Mouse (Mus musculus) forebrain, embryonic 16.5 days (tissue): ENCODE measurements at regions not wholly inside any gene's neighbourhood (a gene's known extent, or its start where the extent isn't known, plus 50 kb on each side); places are given as distances from the start of the nearest gene placed in this dataset.
A peak's percentile ranks its signal among the peaks of the same experiment; 100 is the strongest.
"Not testable (repeated sequence)": the region's sequence is repeated elsewhere in the genome, so short reads cannot be mapped to it uniquely, and the experiment has no call there.

Source experiments
- ATAC-seq: fragments of 200-750 bp; cut with Nextera tagmentation; 2 replicates; pipeline ENCODE4 v1.8.0; 2017; ENCODE audit warnings: mild to moderate bottlenecking, moderate library complexity
- H3K27ac ChIP-seq: fragments of 300-500 bp; sonication (generic); 2 replicates; pipeline ENCODE4 v1.5.1; 2014; ENCODE audit warnings: low read length, control low read depth
- H3K27me3 ChIP-seq: fragments of 300-500 bp; sonication (generic); replicated peaks from 2 replicates; pipeline ENCODE4 v1.6.1; 2014; ENCODE audit warnings: low read length; ENCODE audit not compliant: control insufficient read depth, insufficient read depth
- H3K36me3 ChIP-seq: fragments of 300-500 bp; sonication (generic); 2 replicates; pipeline ENCODE4 v1.6.1; 2014; ENCODE audit not compliant: control insufficient read depth, insufficient read depth
- H3K4me1 ChIP-seq: fragments of 300-500 bp; sonication (generic); replicated peaks from 2 replicates; pipeline ENCODE4 v1.6.1; 2014; ENCODE audit warnings: low read length; ENCODE audit not compliant: control insufficient read depth, insufficient read depth
- H3K4me2 ChIP-seq: fragments of 300-500 bp; sonication (generic); 2 replicates; pipeline ENCODE4 v1.6.1; 2014; ENCODE audit warnings: mild to moderate bottlenecking, low read length, control low read depth
- H3K4me3 ChIP-seq: fragments of 300-500 bp; sonication (generic); replicated peaks from 2 replicates; pipeline ENCODE4 v1.5.1; 2014; ENCODE audit warnings: mild to moderate bottlenecking, low read length, control low read depth
- H3K9ac ChIP-seq: fragments of 300-500 bp; sonication (generic); replicated peaks from 2 replicates; pipeline ENCODE4 v1.6.1; 2014; ENCODE audit warnings: low read depth, low read length, control low read depth
- H3K9me3 ChIP-seq: fragments of 300-500 bp; sonication (generic); 2 replicates; pipeline ENCODE4 v1.6.1; 2016; ENCODE audit warnings: low read length; ENCODE audit not compliant: control insufficient read depth
- WGBS: fragments of 180-500 bp; shearing (Covaris S2); extraction: QIAGEN DNeasy Blood & Tissue Kit; methylation state at CpG from one replicate; pipeline ENCODE4 v1.1.7; 2014; 5-methylcytosine and 5-hydroxymethylcytosine counted together

DNA sequence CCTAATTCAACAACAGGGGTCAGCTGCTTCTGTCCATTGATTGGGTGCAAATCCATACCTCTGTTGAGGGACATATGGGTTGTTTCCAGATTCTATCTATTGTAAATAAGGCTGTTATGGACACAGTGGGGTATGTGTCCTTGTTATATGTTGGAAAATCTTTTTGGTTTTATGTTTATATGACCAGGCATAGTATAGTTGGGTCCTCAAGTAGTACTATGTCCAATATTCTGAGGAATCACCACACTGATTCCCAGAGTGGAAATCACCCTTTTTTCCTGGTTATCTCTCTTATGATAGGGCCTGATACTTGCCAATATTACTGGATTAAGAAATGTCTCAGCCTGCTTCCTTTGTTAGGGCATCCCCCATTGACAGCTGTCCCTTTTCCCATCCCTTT is 1471.0 kb downstream of the Kcnt2 start:
- peak; percentile 18; the same call in 1 of the 2 replicates for ATAC-seq
- Histone ChIP-seq H3K4me3 (no peak overlapping the region), H3K4me2 (no peak overlapping the region), H3K27me3 (no peaks in the 10 kb centered on the region), H3K9ac (no peak overlapping the region), H3K36me3 (no peaks in the 10 kb centered on the region), H3K27ac (no peak overlapping the region), H3K4me1 (0 out of 2 replicates have a peak, but pooled peaks cover 3% of the 10 kb centered on the region), H3K9me3 (no peaks in the 10 kb centered on the region)

DNA sequence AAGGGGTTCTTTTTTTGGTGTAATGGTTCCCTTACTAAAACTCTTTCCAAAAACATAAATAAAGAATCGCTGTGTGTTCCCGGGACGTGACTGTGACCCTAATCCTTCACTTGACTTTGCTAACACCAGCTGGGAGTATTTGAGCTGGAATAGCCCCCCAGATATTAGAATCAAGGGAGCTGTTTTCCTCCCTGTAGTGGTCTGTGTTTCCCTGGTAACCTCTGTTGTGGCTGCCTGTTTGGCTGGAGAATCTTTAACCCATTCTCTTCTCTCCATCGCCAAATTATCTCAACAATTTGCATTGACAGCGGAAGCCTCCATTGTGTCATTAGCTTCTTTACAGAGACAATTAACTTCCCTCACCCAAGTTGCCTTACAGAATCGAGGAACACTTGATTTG is 1471.6 kb downstream of the Kcnt2 start:
- Histone ChIP-seq H3K27ac (no peak overlapping the region), H3K4me3 (no peak overlapping the region), H3K36me3 (no peaks in the 10 kb centered on the region), H3K9ac (no peak overlapping the region), H3K27me3 (no peaks in the 10 kb centered on the region), H3K4me2 (no peak overlapping the region), H3K4me1 (0 out of 2 replicates have a peak, but pooled peaks cover 3% of the 10 kb centered on the region), H3K9me3 (no peaks in the 10 kb centered on the region)
- ATAC-seq, result peak; percentile 77
- WGBS, result 14% methylated on average over 6 of the region's 6 CpGs

DNA sequence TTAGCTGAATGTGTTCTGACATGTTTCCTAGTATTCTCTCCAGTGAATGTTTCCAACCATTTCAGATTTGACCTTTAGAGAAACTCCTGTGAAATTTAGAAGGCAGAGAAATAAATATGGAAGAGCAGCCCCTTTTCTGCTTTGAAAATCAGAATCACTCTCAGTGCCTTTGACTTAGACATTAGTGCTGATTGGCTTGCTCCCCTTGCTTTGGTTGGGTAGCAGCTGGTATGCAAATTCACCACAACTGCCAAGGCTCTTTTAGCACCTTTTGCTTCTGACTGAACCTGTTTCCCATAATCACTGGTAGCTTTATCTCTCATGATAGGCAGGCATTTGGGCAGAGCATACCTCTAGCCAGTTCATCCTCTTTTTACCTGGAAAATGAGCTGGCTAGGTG is 1495.3 kb downstream of the Kcnt2 start:
- no peaks in the 10 kb centered on the region for H3K4me1 ChIP-seq
- no peak overlapping the region for H3K4me3 ChIP-seq
- ATAC-seq, result peak; percentile 61; the same call in 1 of the 2 replicates
- H3K4me2 ChIP-seq, result no peak overlapping the region
- no peaks in the 10 kb centered on the region for H3K9me3 ChIP-seq
- H3K27me3 ChIP-seq, result no peaks in the 10 kb centered on the region
- H3K27ac ChIP-seq, result no peak overlapping the region
- H3K36me3 ChIP-seq, result no peaks in the 10 kb centered on the region
- no peak overlapping the region for H3K9ac ChIP-seq

DNA sequence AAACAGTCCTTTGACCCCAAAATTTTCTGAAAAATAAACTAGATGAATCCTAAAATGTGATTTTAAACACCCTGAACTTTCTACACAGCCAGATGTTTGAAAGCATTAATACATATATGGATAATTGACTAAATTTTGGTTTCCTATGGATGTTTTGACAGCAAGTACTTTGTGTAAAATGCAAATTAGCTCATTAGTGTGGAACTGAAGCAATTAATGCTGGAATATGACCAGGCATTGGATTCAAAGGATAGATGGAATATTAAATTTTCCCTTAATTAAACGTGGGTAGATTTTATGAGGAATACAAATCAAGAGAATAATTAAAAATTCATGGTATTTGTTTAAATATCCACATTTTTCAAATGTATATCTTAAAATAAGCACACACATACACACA is 1530.1 kb downstream of the Kcnt2 start:
- H3K27ac ChIP-seq, result no peak overlapping the region
- H3K4me1 ChIP-seq, result no peaks in the 10 kb centered on the region
- no peak for ATAC-seq
- H3K27me3 ChIP-seq, result no peaks in the 10 kb centered on the region
- no peaks in the 10 kb centered on the region for H3K9me3 ChIP-seq
- H3K36me3 ChIP-seq, result no peaks in the 10 kb centered on the region
- WGBS, result 22% methylated on average over 1 of the region's 1 CpGs
- H3K4me3 ChIP-seq, result no peak overlapping the region
- H3K9ac ChIP-seq, result no peak overlapping the region
- H3K4me2 ChIP-seq, result no peak overlapping the region

DNA sequence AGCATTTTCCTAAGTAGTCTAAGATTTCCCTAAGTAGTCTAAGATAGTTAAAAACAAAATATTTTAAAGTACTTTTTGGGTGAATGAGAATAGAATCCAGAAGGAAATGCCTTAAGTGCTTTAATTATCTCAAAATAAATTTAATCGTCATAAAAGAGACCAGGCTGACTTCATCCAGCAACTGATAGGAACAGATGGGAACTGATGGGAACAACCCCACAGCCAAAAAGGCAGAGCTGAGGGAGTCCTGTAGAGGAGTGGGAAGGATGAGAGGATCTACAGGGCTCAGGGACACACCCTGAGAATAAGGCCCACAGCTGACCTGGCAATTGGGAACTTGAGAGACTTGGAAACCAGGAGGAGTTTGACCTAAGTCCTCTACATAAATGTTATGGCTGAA is 1537.4 kb downstream of the Kcnt2 start:
- ATAC-seq, result no peak
- no peak overlapping the region for H3K27ac ChIP-seq
- H3K36me3 ChIP-seq, result no peaks in the 10 kb centered on the region
- no peaks in the 10 kb centered on the region for H3K4me1 ChIP-seq
- H3K4me3 ChIP-seq, result no peak overlapping the region
- H3K9me3 ChIP-seq, result no peaks in the 10 kb centered on the region
- WGBS, result 59% methylated on average over 1 of the region's 1 CpGs
- no peak overlapping the region for H3K9ac ChIP-seq
- H3K27me3 ChIP-seq, result no peaks in the 10 kb centered on the region
- no peak overlapping the region for H3K4me2 ChIP-seq

DNA sequence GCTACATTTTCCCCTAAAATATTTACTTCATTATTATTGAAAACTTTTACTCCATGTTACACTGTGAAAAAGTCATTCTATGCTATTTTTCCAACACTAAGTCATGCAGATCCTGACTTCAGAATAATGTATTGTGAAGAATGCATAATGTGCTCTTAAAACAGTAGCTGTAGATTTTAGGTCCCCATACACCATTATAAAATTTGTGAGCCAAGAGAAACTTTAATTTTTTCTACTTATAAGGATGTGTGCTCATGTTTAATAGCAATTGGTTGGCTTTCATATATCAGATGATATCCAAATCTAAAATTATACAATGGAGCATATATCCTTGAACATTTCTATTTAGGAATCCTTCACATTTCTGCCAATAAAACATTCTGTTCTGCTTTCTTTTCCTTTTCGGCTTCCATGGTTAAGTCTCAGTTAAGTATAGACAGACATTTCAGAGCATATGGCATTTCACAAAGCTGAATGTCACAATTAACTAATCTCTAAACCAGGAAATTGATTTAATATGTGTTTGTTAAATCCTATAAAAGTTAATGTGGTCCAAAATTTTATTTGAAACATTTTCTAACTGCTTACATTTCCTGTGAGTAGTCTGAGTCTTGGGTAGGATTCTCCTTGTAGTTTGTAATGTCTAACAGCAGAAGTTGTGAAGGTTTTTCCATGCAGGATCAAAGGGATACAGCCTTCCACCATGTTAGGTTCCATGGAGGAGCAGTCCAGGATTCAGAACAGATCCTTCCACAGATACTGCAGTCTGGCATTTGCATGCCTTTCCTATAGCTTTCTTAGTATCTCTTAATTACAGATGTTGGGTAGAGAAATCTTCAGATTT is 1567.6 kb downstream of the Kcnt2 start:
- ATAC-seq, result peak; percentile 66
- H3K9me3 ChIP-seq, result no peaks in the 10 kb centered on the region
- H3K4me2 ChIP-seq, result no peak overlapping the region
- no peak overlapping the region for H3K27ac ChIP-seq
- no peaks in the 10 kb centered on the region for H3K4me1 ChIP-seq
- no peak overlapping the region for H3K9ac ChIP-seq
- H3K36me3 ChIP-seq, result no peaks in the 10 kb centered on the region
- H3K4me3 ChIP-seq, result no peak overlapping the region
- H3K27me3 ChIP-seq, result no peaks in the 10 kb centered on the region
- WGBS, result 73% methylated on average over 1 of the region's 1 CpGs

DNA sequence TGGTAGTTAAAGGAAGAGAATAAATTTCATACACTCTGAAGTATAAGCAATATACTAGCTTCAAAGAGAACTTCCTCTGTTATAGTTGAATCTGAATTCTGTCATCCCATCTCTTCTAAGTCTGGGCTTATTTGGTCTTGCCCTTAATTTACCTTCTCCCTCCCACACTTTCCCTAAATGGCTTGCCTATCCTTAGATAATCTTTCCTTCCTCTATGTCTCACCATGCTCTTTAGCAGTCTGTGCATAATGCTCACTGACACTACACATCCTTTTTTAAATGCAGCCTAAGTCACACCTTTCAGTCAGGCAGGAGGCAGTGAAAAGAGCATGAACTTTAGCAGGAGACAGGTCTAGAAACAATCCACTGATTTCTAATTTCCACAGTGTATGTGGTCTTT is 1585.5 kb downstream of the Kcnt2 start:
- H3K4me3 ChIP-seq, result no peak overlapping the region
- H3K36me3 ChIP-seq, result no peaks in the 10 kb centered on the region
- H3K27ac ChIP-seq, result no peak overlapping the region
- H3K9me3 ChIP-seq, result no peaks in the 10 kb centered on the region
- no peaks in the 10 kb centered on the region for H3K27me3 ChIP-seq
- H3K4me1 ChIP-seq, result no peaks in the 10 kb centered on the region
- H3K4me2 ChIP-seq, result no peak overlapping the region
- no peak for ATAC-seq
- no peak overlapping the region for H3K9ac ChIP-seq

DNA sequence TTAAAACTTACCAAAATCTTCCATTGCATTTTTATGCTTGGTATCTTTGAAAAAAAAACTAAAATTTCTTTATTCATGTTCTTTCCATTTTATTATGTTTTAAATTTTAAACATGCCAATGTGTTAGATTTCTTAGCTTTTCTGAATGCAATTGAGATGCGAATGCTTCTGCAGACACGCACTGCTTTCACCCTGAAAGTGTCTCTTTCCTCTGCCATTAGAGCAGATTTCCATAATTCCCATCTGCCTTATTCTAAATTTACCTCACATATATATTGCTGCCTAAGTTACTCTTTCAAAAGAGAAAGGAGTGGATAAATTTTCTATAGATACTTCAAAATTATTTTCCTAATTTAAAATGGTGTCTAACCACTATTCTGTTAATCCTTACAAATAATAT is 1596.6 kb downstream of the Kcnt2 start:
- Histone ChIP-seq H3K27ac (no peak overlapping the region), H3K4me2 (no peak overlapping the region), H3K9ac (no peak overlapping the region), H3K4me1 (no peaks in the 10 kb centered on the region), H3K27me3 (no peaks in the 10 kb centered on the region), H3K36me3 (no peaks in the 10 kb centered on the region), H3K9me3 (no peaks in the 10 kb centered on the region), H3K4me3 (no peak overlapping the region)
- ATAC-seq, result peak; percentile 73; the same call in 1 of the 2 replicates
- 48% methylated on average over 2 of the region's 2 CpGs for WGBS

DNA sequence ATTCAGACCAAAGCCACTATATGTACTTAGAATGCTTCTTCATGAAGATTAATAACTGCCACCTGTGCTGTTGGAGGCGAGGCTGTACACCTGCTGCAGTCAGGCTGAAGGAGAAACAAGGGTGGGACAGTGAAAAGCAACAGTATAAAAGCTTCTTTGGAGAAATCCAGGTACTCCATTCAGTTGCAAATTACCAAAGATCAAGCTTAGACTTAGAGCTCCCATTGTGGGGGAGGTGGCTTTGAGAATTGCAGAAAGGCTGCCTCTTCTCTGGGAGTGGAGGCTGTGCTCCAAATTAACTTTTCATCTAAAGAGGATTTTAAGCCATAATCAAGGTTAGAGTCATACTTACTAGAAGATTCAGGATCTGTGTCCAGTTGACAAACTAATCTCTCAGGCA is 1607.9 kb downstream of the Kcnt2 start:
- H3K4me3 ChIP-seq, H3K27me3 ChIP-seq, H3K9me3 ChIP-seq, ATAC-seq, H3K27ac ChIP-seq, H3K9ac ChIP-seq, H3K36me3 ChIP-seq, H3K4me2 ChIP-seq, H3K4me1 ChIP-seq: not testable (repeated sequence)
- WGBS, result 79% methylated on average over 1 of the region's 1 CpGs

DNA sequence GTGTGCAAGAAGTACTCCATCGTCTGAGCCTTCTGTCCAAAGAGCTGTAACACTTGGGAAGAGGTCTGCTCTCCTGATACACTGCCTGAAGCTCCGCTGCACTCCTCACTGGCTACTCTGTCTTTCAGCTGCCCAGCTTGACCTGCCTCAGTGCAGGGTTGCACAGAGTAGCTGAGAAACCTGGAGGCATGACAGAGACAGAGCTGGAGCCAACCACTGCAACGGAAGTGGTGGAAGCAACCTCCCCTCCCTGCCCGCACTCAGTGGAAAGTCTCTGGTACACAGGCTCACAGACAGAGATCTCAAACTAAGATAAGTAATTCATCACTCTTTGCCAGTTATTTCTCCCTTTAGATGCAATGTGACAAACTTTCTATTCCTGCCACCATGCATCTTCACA is 1638.4 kb downstream of the Kcnt2 start:
- no peak overlapping the region for H3K4me3 ChIP-seq
- no peak overlapping the region for H3K27ac ChIP-seq
- H3K36me3 ChIP-seq, result no peaks in the 10 kb centered on the region
- H3K9me3 ChIP-seq, result no peaks in the 10 kb centered on the region
- ATAC-seq, result no peak
- H3K9ac ChIP-seq, result no peak overlapping the region
- H3K27me3 ChIP-seq, result no peaks in the 10 kb centered on the region
- 84% methylated on average over 4 of the region's 4 CpGs for WGBS
- H3K4me2 ChIP-seq, result no peak overlapping the region
- H3K4me1 ChIP-seq, result no peaks in the 10 kb centered on the region
